Mouse (Mus musculus): ENCODE measurements around the gene Insc. TPM values are rescaled to one million over a fixed set of nuclear protein-coding genes. Genes with fewer than 3 reads are reported as not detected.
"Not testable (repeated sequence)": the region's sequence is repeated elsewhere in the genome, so short reads cannot be mapped to it uniquely, and the experiment has no call there.

Insc gene
- 9.3 and 11.4 TPM in 2 replicates for polyA plus RNA-seq (2015; fragmentation: Nextera tagmentation; extraction: Ambion mirVana)

DNA sequence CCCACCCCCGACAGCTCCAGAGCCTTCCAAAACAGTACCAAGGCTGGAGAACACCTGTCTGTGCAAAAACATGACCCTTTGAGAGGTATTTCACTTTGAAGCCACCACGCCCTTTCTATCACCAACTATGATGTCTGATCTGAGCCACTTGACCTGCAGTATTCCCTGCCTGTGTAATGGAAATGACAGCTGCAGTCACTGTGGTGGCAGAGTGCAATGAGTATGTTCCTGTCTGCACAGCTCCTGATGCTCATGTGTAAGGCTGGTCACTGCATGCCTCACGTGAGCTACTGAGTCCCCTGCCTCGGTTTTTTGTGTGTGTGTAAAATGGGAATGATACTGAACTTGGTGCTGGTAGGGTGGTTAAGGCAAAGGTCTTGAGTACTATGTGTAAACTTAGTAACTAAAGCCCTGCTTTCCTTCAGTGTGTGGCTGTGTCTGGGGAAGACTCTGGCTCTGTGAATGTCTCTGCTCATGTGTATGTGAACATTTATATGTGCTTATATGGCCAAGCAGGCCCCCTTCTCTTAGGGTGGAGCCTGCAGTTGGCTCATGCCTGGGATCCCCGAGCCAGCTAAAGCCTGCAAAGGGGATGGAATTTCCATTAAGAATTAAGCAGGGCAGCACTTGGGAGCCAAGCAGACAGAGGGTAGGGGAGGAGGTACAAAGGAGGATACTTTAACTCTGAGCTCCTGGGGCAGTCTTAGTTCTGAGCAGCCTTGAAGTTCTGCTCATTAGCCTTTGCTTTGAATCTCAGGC is at the start of gene Insc:
TSS of gene Insc (plus strand) at position 673 of the 759 bp plus-strand sequence.
- no peak within 1 kb of the TSS for H3K4me3 ChIP-seq
- no peaks in the 10 kb centered on the region for H3K27me3 ChIP-seq
- no peaks in the 10 kb centered on the region for H3K9me3 ChIP-seq

DNA sequence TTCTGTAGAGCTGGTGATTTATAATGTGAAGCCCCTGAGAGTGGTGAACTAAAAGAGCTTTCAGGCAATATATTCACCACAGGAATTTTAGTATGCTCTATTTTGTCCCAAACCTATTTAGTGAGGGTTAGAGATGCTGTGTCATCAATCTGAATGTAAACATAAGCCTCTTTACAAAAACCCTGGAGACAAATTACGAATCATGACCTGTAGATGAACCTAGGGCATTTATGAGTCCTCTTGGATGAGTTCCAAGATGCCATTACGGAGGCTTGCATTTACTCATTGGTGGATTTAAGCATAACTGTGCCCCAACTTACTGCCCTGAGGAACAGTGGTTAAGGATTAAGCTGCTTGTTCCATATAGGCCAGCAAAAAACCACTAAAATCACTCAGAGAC is 42.6 kb upstream of the Insc start:
- H3K4me2 ChIP-seq, result no peak overlapping the region
- no peaks in the 10 kb centered on the region for H3K27me3 ChIP-seq
- H3K9me3 ChIP-seq, result no peaks in the 10 kb centered on the region
- H3K27ac ChIP-seq (replicated peaks), result no peak overlapping the region
- H3K9ac ChIP-seq, result no peak overlapping the region
- H3K36me3 ChIP-seq, result no peaks in the 10 kb centered on the region
- no peak for ATAC-seq (ENCODE audit: low read depth)
- peaks cover 8% of the 10 kb centered on the region; the same call in 1 of the 2 replicates for H3K4me1 ChIP-seq (replicated peaks)
- no peak overlapping the region for H3K4me3 ChIP-seq
- WGBS, result 33% methylated on average over 2 of the region's 2 CpGs

More for the DNA sequence above, at the start of gene Insc:
- no peaks in the 10 kb centered on the region for H3K36me3 ChIP-seq
- H3K4me2 ChIP-seq, result no peak within 1 kb of the TSS
- 81% methylated on average over 5 of the region's 5 CpGs for WGBS
- peaks cover 15% of the 10 kb centered on the region for H3K4me1 ChIP-seq (replicated peaks)
- ATAC-seq (ENCODE audit: low read depth), result no peak
- no peak within 1 kb of the TSS for H3K27ac ChIP-seq (replicated peaks)
- H3K9ac ChIP-seq, result no peak within 1 kb of the TSS

DNA sequence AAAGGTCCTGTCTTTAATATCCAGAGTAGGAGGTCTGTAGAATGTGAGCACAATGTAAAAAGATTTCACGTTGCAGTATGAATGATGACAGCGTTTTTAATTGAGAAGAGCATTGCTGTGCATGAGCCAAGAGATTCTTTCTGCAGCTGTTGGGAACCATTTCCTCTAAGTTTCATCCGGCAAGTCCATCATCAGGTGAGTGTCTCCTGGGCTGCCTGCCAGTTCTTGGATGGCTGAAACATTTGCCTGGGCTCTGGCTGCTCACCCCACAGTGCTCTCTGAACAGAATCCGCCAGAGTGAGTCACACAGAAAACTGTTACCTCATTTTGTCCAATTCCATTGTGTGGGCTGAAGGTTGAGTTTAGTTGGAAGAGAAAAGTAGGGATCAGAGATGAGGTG is 36.8 kb upstream of the Insc start:
- Histone ChIP-seq H3K4me1 (replicated peaks) (no peaks in the 10 kb centered on the region), H3K9me3 (no peaks in the 10 kb centered on the region), H3K4me3 (no peak overlapping the region), H3K4me2 (no peak overlapping the region), H3K9ac (no peak overlapping the region), H3K36me3 (no peaks in the 10 kb centered on the region), H3K27ac (replicated peaks) (no peak overlapping the region), H3K27me3 (no peaks in the 10 kb centered on the region)
- 81% methylated on average over 4 of the region's 4 CpGs for WGBS
- ATAC-seq (ENCODE audit: low read depth), result no peak

DNA sequence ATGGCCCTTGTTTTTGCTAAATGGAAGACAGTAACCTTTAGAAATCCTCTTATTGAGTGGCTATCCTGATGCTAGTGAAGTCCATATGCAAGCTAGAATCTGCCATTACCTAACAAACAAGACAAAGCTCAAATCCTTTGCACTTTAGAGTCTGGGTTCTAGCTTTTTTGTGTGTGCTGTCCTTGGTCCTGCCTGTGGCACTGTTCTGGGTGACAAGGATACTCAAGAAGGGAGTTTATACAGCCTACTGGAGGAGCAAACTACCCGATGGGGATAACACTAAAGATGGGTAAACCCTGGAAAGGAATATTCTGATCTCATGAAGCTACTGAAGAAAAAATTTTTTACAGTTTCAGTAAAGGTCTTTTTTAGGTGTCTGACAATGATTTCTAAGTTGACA is 36.1 kb upstream of the Insc start:
- WGBS, result 83% methylated on average over 1 of the region's 1 CpGs
- no peak for ATAC-seq (ENCODE audit: low read depth)
- H3K36me3 ChIP-seq, result no peaks in the 10 kb centered on the region
- H3K27me3 ChIP-seq, result no peaks in the 10 kb centered on the region
- no peaks in the 10 kb centered on the region for H3K9me3 ChIP-seq
- H3K4me1 ChIP-seq (replicated peaks), result no peaks in the 10 kb centered on the region
- no peak overlapping the region for H3K27ac ChIP-seq (replicated peaks)
- no peak overlapping the region for H3K4me3 ChIP-seq
- H3K4me2 ChIP-seq, result no peak overlapping the region
- no peak overlapping the region for H3K9ac ChIP-seq

DNA sequence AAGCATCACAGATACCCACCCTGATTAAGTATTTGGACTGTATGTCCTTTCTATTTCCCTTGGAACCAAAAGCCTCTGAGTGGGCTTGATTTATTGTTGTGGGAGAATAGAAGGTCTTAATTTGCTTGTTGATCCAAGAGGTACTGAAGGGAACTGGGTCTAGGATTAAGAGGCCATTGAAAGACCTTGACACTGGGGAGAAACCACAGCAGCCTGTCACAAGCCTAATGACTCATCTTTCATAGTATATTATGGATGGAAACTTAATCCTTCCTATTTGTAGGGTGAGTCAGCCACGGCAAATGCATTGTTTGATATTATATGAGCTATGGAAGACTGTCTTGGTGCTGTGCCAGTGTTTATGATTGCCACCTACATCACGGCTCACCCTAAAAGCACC is 33.1 kb upstream of the Insc start:
- ATAC-seq (ENCODE audit: low read depth), result no peak
- Histone ChIP-seq H3K27ac (replicated peaks) (no peak overlapping the region), H3K4me1 (replicated peaks) (no peaks in the 10 kb centered on the region), H3K27me3 (no peaks in the 10 kb centered on the region; the same call in 1 of the 2 replicates), H3K9me3 (no peaks in the 10 kb centered on the region), H3K36me3 (no peaks in the 10 kb centered on the region), H3K9ac (no peak overlapping the region), H3K4me2 (no peak overlapping the region), H3K4me3 (no peak overlapping the region)
- WGBS, result 82% methylated on average over 2 of the region's 2 CpGs

DNA sequence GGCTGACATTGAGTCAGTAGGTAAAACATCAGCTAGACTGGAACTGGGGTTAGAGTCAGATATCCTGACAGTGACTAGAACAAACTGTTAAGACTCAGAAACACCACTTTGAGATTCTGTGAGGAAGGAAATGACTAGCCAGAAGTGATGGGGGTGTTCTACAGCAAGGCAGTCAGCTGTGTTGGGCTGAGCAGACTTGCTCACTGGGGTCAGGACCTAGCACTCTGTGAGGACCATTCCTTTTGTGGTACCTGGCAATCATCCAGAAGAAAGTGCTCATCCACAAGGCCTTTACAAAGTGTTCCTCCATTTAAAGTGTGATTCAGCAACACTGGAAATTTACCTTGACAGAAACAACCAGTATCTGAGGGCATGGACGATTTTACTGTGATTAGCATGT is 31.0 kb upstream of the Insc start:
- peaks cover 8% of the 10 kb centered on the region for H3K27me3 ChIP-seq
- 63% methylated on average over 1 of the region's 1 CpGs for WGBS
- ATAC-seq (ENCODE audit: low read depth), result no peak
- H3K36me3 ChIP-seq, result no peaks in the 10 kb centered on the region
- H3K9me3 ChIP-seq, result no peaks in the 10 kb centered on the region
- H3K9ac ChIP-seq, result no peak overlapping the region
- H3K27ac ChIP-seq (replicated peaks), result no peak overlapping the region
- no peak overlapping the region for H3K4me3 ChIP-seq
- H3K4me2 ChIP-seq, result no peak overlapping the region
- no peaks in the 10 kb centered on the region for H3K4me1 ChIP-seq (replicated peaks)

DNA sequence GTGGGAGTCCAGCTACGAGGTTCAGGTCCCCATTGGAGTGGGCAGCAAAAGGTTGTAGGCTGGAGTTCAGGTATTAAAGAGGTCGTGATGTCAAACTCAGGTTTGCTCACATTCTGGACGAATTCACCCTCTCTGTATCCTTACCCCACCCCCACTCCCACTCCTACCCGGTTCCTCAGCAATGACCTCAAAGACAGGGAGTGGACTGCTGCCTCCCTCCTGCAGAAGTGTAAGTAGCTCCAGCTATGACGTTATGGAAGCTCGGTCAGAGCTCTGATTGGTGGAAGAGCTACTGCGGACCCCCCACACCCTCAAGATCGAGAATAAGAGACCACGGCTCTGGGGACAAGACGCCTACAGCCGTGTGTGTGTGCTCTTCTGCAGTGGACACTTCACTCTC is 25.2 kb upstream of the Insc start, which contains the start of gene Calcb:
TSS of gene Calcb (plus strand) at position 344 of the 400 bp plus-strand sequence.
- WGBS, result 5% methylated on average over 11 of the region's 11 CpGs
- ATAC-seq (ENCODE audit: low read depth), result no peak
- Histone ChIP-seq H3K9me3 (no peaks in the 10 kb centered on the region), H3K4me3 (peak within 1 kb of the TSS; percentile 6; the same call in 1 of the 2 replicates), H3K9ac (no peak within 1 kb of the TSS), H3K4me2 (peak within 1 kb of the TSS; percentile 43), H3K4me1 (replicated peaks) (peaks cover 20% of the 10 kb centered on the region), H3K27ac (replicated peaks) (no peak within 1 kb of the TSS), H3K27me3 (peaks cover 45% of the 10 kb centered on the region), H3K36me3 (no peaks in the 10 kb centered on the region)

DNA sequence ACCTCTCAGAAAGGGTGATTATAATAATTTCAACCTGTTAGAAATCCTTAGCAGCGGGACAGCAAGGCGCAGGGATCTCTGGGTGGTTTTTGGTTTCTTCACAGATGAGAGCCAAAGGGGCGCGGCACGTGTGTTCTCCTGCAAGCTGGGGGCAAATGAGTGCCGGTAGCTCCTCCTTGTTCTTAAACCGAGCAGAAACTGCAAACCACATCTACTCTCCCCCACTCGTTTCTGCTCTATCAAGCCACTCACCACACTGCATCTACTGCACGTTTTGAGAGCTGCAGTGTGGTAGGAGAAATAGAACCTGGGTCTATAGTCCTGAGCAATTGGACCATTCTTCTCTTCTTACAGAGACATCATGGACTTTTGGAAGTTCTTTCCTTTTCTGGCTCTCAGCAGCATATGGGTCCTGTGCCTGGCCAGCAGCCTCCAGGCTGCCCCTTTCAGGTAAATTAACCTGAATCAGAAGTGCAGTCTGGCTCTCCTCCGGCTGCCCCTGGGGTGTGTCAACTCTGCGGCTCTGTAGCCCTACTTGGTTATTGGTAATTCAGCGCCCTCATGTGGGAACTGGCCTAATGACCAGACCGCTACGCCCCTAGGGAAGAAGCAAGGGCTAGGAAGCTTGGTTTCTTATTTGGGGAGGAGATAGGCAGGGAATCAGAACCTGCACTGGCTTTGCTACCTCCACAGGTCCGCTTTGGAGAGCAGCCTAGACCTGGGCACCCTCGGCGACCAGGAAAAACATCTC is 23.9 kb upstream of the Insc start:
- no peak for ATAC-seq (ENCODE audit: low read depth)
- peak overlapping the region; percentile 6; the same call in 1 of the 2 replicates for H3K4me3 ChIP-seq
- no peak overlapping the region for H3K27ac ChIP-seq (replicated peaks)
- peaks cover 20% of the 10 kb centered on the region for H3K4me1 ChIP-seq (replicated peaks)
- H3K9ac ChIP-seq, result no peak overlapping the region
- 5% methylated on average over 17 of the region's 17 CpGs for WGBS
- H3K9me3 ChIP-seq, result no peaks in the 10 kb centered on the region
- H3K27me3 ChIP-seq, result peaks cover 45% of the 10 kb centered on the region
- H3K36me3 ChIP-seq, result no peaks in the 10 kb centered on the region
- H3K4me2 ChIP-seq, result peak overlapping the region; percentile 43

DNA sequence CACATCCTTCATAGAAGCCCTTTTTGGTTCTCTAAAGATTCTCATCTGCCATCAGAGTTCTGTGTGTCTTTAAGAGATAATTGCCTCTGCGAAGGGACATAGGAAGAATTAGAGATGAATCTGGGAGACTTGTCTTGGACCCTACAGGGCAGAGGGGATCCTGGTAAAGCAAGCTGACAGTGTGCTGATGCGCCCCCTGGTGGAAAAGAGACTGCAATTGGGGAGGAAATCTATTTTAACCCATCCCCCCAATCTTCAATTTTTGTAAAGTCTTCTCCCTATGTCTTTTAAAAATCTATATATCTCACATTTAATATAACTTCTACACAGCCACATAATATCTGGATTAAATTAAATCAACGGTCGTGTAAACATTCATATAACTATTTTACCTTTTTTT is 13.8 kb upstream of the Insc start:
- not testable (repeated sequence) for H3K36me3 ChIP-seq; ATAC-seq (ENCODE audit: low read depth); H3K4me1 ChIP-seq (replicated peaks); H3K9ac ChIP-seq; H3K4me3 ChIP-seq; H3K27ac ChIP-seq (replicated peaks); H3K9me3 ChIP-seq; H3K27me3 ChIP-seq; H3K4me2 ChIP-seq
- 66% methylated on average over 4 of the region's 4 CpGs for WGBS

DNA sequence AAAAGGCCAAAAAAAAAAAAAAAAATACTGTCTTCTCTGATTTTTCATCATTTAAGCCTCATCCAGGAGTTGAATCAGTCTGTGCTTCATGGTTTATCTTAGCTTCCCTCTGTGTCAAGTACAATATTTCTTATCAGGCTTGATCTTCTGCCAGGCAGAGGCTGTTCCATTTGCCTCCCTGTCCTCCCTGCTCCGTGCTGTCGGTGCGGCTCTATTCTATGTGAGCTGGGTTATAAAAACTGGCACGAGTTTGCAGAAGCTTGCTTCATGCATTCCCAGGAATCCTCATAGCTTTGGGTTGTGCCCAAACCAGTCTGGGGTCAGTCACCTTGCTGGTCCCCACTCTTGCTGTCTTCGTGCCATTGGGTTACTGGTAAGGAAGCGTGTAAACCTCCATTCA is 12.3 kb upstream of the Insc start:
- 78% methylated on average over 6 of the region's 6 CpGs for WGBS
- H3K4me1 ChIP-seq (replicated peaks), result no peaks in the 10 kb centered on the region
- H3K4me2 ChIP-seq, result no peak overlapping the region
- ATAC-seq (ENCODE audit: low read depth), result no peak
- H3K9me3 ChIP-seq, result no peaks in the 10 kb centered on the region
- H3K36me3 ChIP-seq, result no peaks in the 10 kb centered on the region
- no peaks in the 10 kb centered on the region for H3K27me3 ChIP-seq
- H3K4me3 ChIP-seq, result no peak overlapping the region
- H3K9ac ChIP-seq, result no peak overlapping the region
- H3K27ac ChIP-seq (replicated peaks), result no peak overlapping the region

DNA sequence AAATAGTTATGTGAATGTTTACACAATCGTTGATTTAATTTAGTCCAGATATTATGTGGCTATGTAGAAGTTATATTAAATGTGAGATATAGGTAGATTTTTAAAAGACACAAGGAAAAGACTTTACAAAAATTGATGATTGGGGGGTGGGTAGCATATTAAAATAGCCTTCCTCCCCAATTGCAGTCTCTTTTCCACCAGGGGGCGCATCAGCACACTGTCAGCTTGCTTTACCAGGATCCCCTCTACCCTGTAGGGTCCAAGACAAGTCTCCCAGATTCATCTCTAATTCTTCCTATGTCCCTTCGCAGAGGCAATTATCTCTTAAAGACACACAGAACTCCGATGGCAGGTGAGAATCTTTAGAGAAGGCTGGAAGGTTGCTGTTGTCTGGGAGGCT is 11.8 kb upstream of the Insc start:
- H3K4me3 ChIP-seq; H3K9me3 ChIP-seq; H3K4me1 ChIP-seq (replicated peaks); H3K27ac ChIP-seq (replicated peaks); H3K9ac ChIP-seq; ATAC-seq (ENCODE audit: low read depth); H3K36me3 ChIP-seq; H3K27me3 ChIP-seq; H3K4me2 ChIP-seq: not testable (repeated sequence)
- 38% methylated on average over 4 of the region's 4 CpGs for whole genome bisulfite sequencing

DNA sequence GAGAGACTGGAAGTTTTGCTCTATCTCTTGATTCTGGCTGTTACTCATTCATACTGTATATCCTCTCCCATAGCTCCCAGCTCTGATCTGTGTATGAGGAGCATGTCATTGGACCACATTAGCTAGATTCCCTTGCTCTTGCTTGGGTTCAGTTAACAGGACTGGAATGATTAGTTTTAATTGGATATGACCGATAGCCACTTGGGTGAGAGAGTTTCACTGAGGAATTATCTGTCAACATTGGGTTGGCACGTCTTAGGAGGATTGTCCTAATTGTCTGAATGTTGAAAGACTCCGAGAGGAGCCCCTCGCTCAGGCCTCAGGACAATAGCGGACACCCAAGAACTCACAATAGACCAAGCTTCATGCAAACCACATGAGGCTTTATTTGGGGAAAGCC is 7.2 kb upstream of the Insc start:
- Histone ChIP-seq H3K4me2 (no peak overlapping the region), H3K9ac (no peak overlapping the region), H3K4me1 (replicated peaks) (no peaks in the 10 kb centered on the region), H3K36me3 (no peaks in the 10 kb centered on the region), H3K27me3 (no peaks in the 10 kb centered on the region), H3K27ac (replicated peaks) (no peak overlapping the region), H3K9me3 (no peaks in the 10 kb centered on the region), H3K4me3 (no peak overlapping the region)
- WGBS, result 57% methylated on average over 5 of the region's 5 CpGs
- ATAC-seq (ENCODE audit: low read depth), result no peak

Data from neural tube, embryonic 13.5 days (tissue).